Mouse (Mus musculus) heart, embryonic 14.5 days (tissue): ENCODE measurements around the gene Notch3. TPM values are rescaled to one million over a fixed set of nuclear protein-coding genes. Genes with fewer than 3 reads are reported as not detected.

Experiments
- ATAC-seq: fragments of 200-750 bp; cut with Nextera tagmentation; 2 replicates; pipeline ENCODE4 v1.8.0; 2017; ENCODE audit warnings: low read depth, moderate TSS enrichment; ENCODE audit not compliant: insufficient number of reproducible peaks, insufficient read depth, low FRiP score
- H3K27ac ChIP-seq, 2 experiments: fragments of 200-500 bp in 1 of 2; fragments of 300-500 bp in 1 of 2; sonication (generic) in 1 of 2; replicated peaks in 1 of 2; 2 replicates each; pipeline ENCODE4 v1.5.1; 2012 to 2014; ENCODE audit warnings: low read depth in 2 of 2, low read length in 2 of 2, control low read depth in 1 of 2, mild to moderate bottlenecking in 1 of 2, mixed read lengths in 1 of 2; ENCODE audit not compliant: control insufficient read depth in 1 of 2, insufficient read depth in 1 of 2
- H3K27me3 ChIP-seq: fragments of 300-500 bp; sonication (generic); 2 replicates; pipeline ENCODE4 v1.6.1; 2014; ENCODE audit warnings: mild to moderate bottlenecking, low read length, control low read depth; ENCODE audit not compliant: control insufficient read depth, insufficient read depth
- H3K36me3 ChIP-seq: fragments of 300-500 bp; sonication (generic); 2 replicates; pipeline ENCODE4 v1.6.1; 2014; ENCODE audit warnings: mild to moderate bottlenecking, control low read depth, low read length, mixed read lengths; ENCODE audit not compliant: control insufficient read depth, insufficient read depth
- H3K4me1 ChIP-seq, 2 experiments: fragments of 200-500 bp in 1 of 2; fragments of 300-500 bp in 1 of 2; sonication (generic) in 1 of 2; 2 replicates each; pipeline ENCODE4 v1.6.1; 2012 to 2014; ENCODE audit warnings: low read length in 2 of 2, control low read depth in 1 of 2, mixed read lengths in 1 of 2; ENCODE audit not compliant: control insufficient read depth in 2 of 2, insufficient read depth in 2 of 2
- H3K4me2 ChIP-seq: fragments of 300-500 bp; sonication (generic); 2 replicates; pipeline ENCODE4 v1.6.1; 2014; ENCODE audit warnings: mild to moderate bottlenecking, low read length
- H3K4me3 ChIP-seq, 2 experiments: fragments of 200-500 bp in 1 of 2; fragments of 300-500 bp in 1 of 2; sonication (generic) in 1 of 2; 2 replicates each; pipeline ENCODE4 v1.5.1; 2012 to 2014; ENCODE audit warnings: low read length in 2 of 2, mild to moderate bottlenecking in 2 of 2, control low read depth in 1 of 2, low read depth in 1 of 2, moderate library complexity in 1 of 2; ENCODE audit not compliant: control insufficient read depth in 1 of 2, insufficient read depth in 1 of 2
- H3K9ac ChIP-seq: fragments of 300-500 bp; sonication (generic); 2 replicates; pipeline ENCODE4 v1.6.1; 2014; ENCODE audit warnings: mild to moderate bottlenecking, low read length
- H3K9me3 ChIP-seq: fragments of 300-500 bp; sonication (generic); 2 replicates; pipeline ENCODE4 v1.6.1; 2016; ENCODE audit warnings: low read length, control low read depth; ENCODE audit not compliant: control insufficient read depth
- WGBS: fragments of 180-500 bp; shearing (Covaris S2); extraction: QIAGEN DNeasy Blood & Tissue Kit; methylation state at CpG from one replicate; pipeline ENCODE4 v1.1.7; 2014; 5-methylcytosine and 5-hydroxymethylcytosine counted together
- polyA plus RNA-seq: library from polyadenylated mRNA; unstranded; fragments of >200 nt; fragmentation: Nextera tagmentation; extraction: Ambion mirVana; gene quantifications from 2 replicates; pipeline ENCODE4 v1.2.1, GENCODE M21; 2014

Notch3 gene
- polyA plus RNA-seq, 1 experiment from 2014 or later, result 6.6 TPM

GRCm38 (mm10) chr17:32142907-32143854, 23.5 kb downstream of the Notch3 start:
- H3K9me3 ChIP-seq, result no peaks in the 10 kb centered on the region
- H3K36me3 ChIP-seq, result peaks cover 74% of the 10 kb centered on the region
- H3K27me3 ChIP-seq, result no peaks in the 10 kb centered on the region
- peak overlapping the region; percentile 32 for H3K4me3 ChIP-seq
- peaks cover 5% of the 10 kb centered on the region in 2 experiments; a peak in 2 of 4 replicates for H3K4me1 ChIP-seq
- no peak overlapping the region for H3K27ac ChIP-seq
- H3K4me2 ChIP-seq, result peak overlapping the region; percentile 70
- 25% methylated on average over 39 of the region's 39 CpGs for WGBS
- H3K9ac ChIP-seq, result peak overlapping the region; percentile 67
- 0 out of 2 replicates have a peak, but pooled peaks have one; percentile 36 for ATAC-seq

- Histone ChIP-seq H3K4me1 (peaks cover 5% of the 10 kb centered on the region in 2 experiments; a peak in 2 of 4 replicates), H3K27ac (no peak overlapping the region), H3K9me3 (no peaks in the 10 kb centered on the region), H3K9ac (no peak overlapping the region), H3K36me3 (peaks cover 76% of the 10 kb centered on the region), H3K4me2 (no peak overlapping the region), H3K27me3 (no peaks in the 10 kb centered on the region), H3K4me3 (no peak overlapping the region)
- WGBS, result 89% methylated on average over 1 of the region's 1 CpGs
- no peak for ATAC-seq
Measured at GRCm38 (mm10) chr17:32142234-32142633, 24.4 kb downstream of the Notch3 start.

- no peak overlapping the region for H3K9ac ChIP-seq
- H3K9me3 ChIP-seq, result no peaks in the 10 kb centered on the region
- 90% methylated on average over 16 of the region's 16 CpGs for WGBS
- H3K27ac ChIP-seq, result no peak overlapping the region
- no peaks in the 10 kb centered on the region for H3K27me3 ChIP-seq
- no peak overlapping the region for H3K4me2 ChIP-seq
- no peaks in the 10 kb centered on the region for H3K4me1 ChIP-seq
- H3K36me3 ChIP-seq, result peaks cover 69% of the 10 kb centered on the region
- ATAC-seq, result no peak
- no peak overlapping the region for H3K4me3 ChIP-seq
Measured at GRCm38 (mm10) chr17:32133375-32133774, 33.3 kb downstream of the Notch3 start.

GRCm38 (mm10) chr17:32132087-32132486, 34.6 kb downstream of the Notch3 start:
- Histone ChIP-seq H3K36me3 (peaks cover 56% of the 10 kb centered on the region), H3K9ac (no peak overlapping the region), H3K4me3 (no peak overlapping the region), H3K4me2 (no peak overlapping the region), H3K27ac (no peak overlapping the region), H3K27me3 (no peaks in the 10 kb centered on the region), H3K4me1 (no peaks in the 10 kb centered on the region), H3K9me3 (no peaks in the 10 kb centered on the region)
- WGBS, result 91% methylated on average over 11 of the region's 11 CpGs
- no peak for ATAC-seq

GRCm38 (mm10) chr17:32130506-32130905, 36.1 kb downstream of the Notch3 start:
- ATAC-seq, result no peak
- 95% methylated on average over 9 of the region's 9 CpGs for WGBS
- H3K9me3 ChIP-seq, result no peaks in the 10 kb centered on the region
- no peaks in the 10 kb centered on the region for H3K4me1 ChIP-seq
- no peak overlapping the region for H3K4me3 ChIP-seq
- H3K36me3 ChIP-seq, result peaks cover 42% of the 10 kb centered on the region
- H3K27ac ChIP-seq, result no peak overlapping the region
- H3K27me3 ChIP-seq, result no peaks in the 10 kb centered on the region
- no peak overlapping the region for H3K9ac ChIP-seq
- no peak overlapping the region for H3K4me2 ChIP-seq

GRCm38 (mm10) chr17:32127195-32127594, 39.5 kb downstream of the Notch3 start:
- Histone ChIP-seq H3K36me3 (peaks cover 27% of the 10 kb centered on the region), H3K4me1 (peaks cover 0 to 7% of the 10 kb centered on the region in 2 experiments; a peak in 1 of 4 replicates), H3K4me2 (no peak overlapping the region), H3K4me3 (no peak overlapping the region), H3K9ac (no peak overlapping the region), H3K27me3 (no peaks in the 10 kb centered on the region), H3K27ac (no peak overlapping the region), H3K9me3 (no peaks in the 10 kb centered on the region)
- WGBS, result 79% methylated on average over 2 of the region's 2 CpGs
- no peak for ATAC-seq

- no peak overlapping the region for H3K27ac ChIP-seq
- 84% methylated on average over 3 of the region's 3 CpGs for WGBS
- H3K4me1 ChIP-seq, result peaks cover 0 to 12% of the 10 kb centered on the region in 2 experiments; a peak in 2 of 4 replicates
- no peak overlapping the region for H3K9ac ChIP-seq
- H3K4me2 ChIP-seq, result no peak overlapping the region
- peaks cover 21% of the 10 kb centered on the region for H3K36me3 ChIP-seq
- H3K4me3 ChIP-seq, result no peak overlapping the region
- H3K9me3 ChIP-seq, result no peaks in the 10 kb centered on the region
- no peaks in the 10 kb centered on the region for H3K27me3 ChIP-seq
- no peak for ATAC-seq
Measured at GRCm38 (mm10) chr17:32125407-32125806, 41.2 kb downstream of the Notch3 start.
